Mouse (Mus musculus) activated CD4-positive, CD25-positive, alpha-beta regulatory T cell, adult 4 months (primary cell): Measurements from ENCODE around the gene Gm20708. TPM values are rescaled to one million over a fixed set of nuclear protein-coding genes. Genes with fewer than 3 reads are reported as not detected.
"Not testable (repeated sequence)": the region's sequence is repeated elsewhere in the genome, so short reads cannot be mapped to it uniquely, and the experiment has no call there.

Experiments
- ATAC-seq: one replicate; pipeline ENCODE4 v1.8.0; 2017
- polyA plus RNA-seq, 2 experiments: library from polyadenylated mRNA; unstranded; fragments of 100-300 nt; shearing (Covaris generic); gene quantifications; one replicate each; pipeline ENCODE4 v1.2.1; 2017

Gm20708 gene
- polyA plus RNA-seq, 2 experiments from 2014 or later = 3.8 to 5.6 TPM

- ATAC-seq = peak; percentile 26
Measured at GRCm38 (mm10) chr11:117781199-117781821, 28.2 kb upstream of the Gm20708 start.

- ATAC-seq = peak; percentile 30
Measured at GRCm38 (mm10) chr11:117781993-117782704, 27.3 kb upstream of the Gm20708 start, which contains the start of the genes Tmc8 and Tmc6. Tmc8 (plus strand) TSS chr11:117782076. Tmc6 (minus strand) TSS chr11:117782198.

- no peak for ATAC-seq
Measured at GRCm38 (mm10) chr11:117782705-117783034, 26.8 kb upstream of the Gm20708 start.

- ATAC-seq = no peak
Measured at GRCm38 (mm10) chr11:117783089-117783488, 26.4 kb upstream of the Gm20708 start.

- ATAC-seq = no peak
Measured at GRCm38 (mm10) chr11:117783683-117784309, 25.7 kb upstream of the Gm20708 start.

- no peak for ATAC-seq
Measured at GRCm38 (mm10) chr11:117786294-117786693, 23.2 kb upstream of the Gm20708 start.

GRCm38 (mm10) chr11:117788481-117788880 lies 21.0 kb upstream of the Gm20708 start:
- not testable (repeated sequence) for ATAC-seq

GRCm38 (mm10) chr11:117790286-117790685 lies 19.2 kb upstream of the Gm20708 start:
- ATAC-seq = no peak

GRCm38 (mm10) chr11:117790703-117791440 lies 18.6 kb upstream of the Gm20708 start:
- no peak for ATAC-seq

- ATAC-seq = no peak
Measured at GRCm38 (mm10) chr11:117791441-117791761, 18.1 kb upstream of the Gm20708 start.

- ATAC-seq = no peak
Measured at GRCm38 (mm10) chr11:117792281-117792888, 17.1 kb upstream of the Gm20708 start.

GRCm38 (mm10) chr11:117794035-117794551 lies 15.4 kb upstream of the Gm20708 start:
- ATAC-seq = no peak

GRCm38 (mm10) chr11:117796954-117797353 lies 12.5 kb upstream of the Gm20708 start:
- ATAC-seq = no peak

- no peak for ATAC-seq
Measured at GRCm38 (mm10) chr11:117797511-117798159, 11.8 kb upstream of the Gm20708 start, which contains the start of gene 6030468B19Rik. 6030468B19Rik (plus strand) TSS chr11:117797660.

GRCm38 (mm10) chr11:117798160-117798541 lies 11.3 kb upstream of the Gm20708 start:
- ATAC-seq = peak; percentile 64

GRCm38 (mm10) chr11:117799174-117799573 lies 10.3 kb upstream of the Gm20708 start:
- peak; percentile 63 for ATAC-seq

GRCm38 (mm10) chr11:117800038-117800437 lies 9.4 kb upstream of the Gm20708 start:
- ATAC-seq = no peak

GRCm38 (mm10) chr11:117801650-117802049 lies 7.8 kb upstream of the Gm20708 start:
- no peak for ATAC-seq

GRCm38 (mm10) chr11:117803166-117803688 lies 6.2 kb upstream of the Gm20708 start:
- no peak for ATAC-seq

GRCm38 (mm10) chr11:117806781-117807180 lies 2.7 kb upstream of the Gm20708 start:
- no peak for ATAC-seq

- ATAC-seq = peak; percentile 74
Measured at GRCm38 (mm10) chr11:117810401-117811046, 1.1 kb downstream of the Gm20708 start.
